Mouse (Mus musculus) heart, adult 2 months (tissue): ENCODE results near the gene Car4. TPM values are rescaled to one million over a fixed set of nuclear protein-coding genes. Genes with fewer than 3 reads are reported as not detected.

Experiments
- DNase-seq, 2 experiments: peaks; one replicate each; pipeline ENCODE4 v3.0.0; 2021
- H3K27ac ChIP-seq: fragments of 200-600 bp; 2 replicates; pipeline ENCODE4 v1.8.1; 2022
- H3K27me3 ChIP-seq: fragments of 200-500 bp; 2 replicates; pipeline ENCODE4 v1.6.1; 2012; ENCODE audit warnings: mild to moderate bottlenecking, low read length, inconsistent platforms, mixed read lengths; ENCODE audit not compliant: control insufficient read depth, insufficient read depth
- H3K36me3 ChIP-seq: fragments of 200-500 bp; 2 replicates; pipeline ENCODE4 v1.6.1; 2012; ENCODE audit warnings: low read length, inconsistent platforms; ENCODE audit not compliant: control insufficient read depth, insufficient read depth
- H3K4me1 ChIP-seq: fragments of 200-500 bp; 2 replicates; pipeline ENCODE4 v1.6.1; 2011; ENCODE audit warnings: low read length; ENCODE audit not compliant: control insufficient read depth, insufficient read depth
- H3K4me3 ChIP-seq: fragments of 200-600 bp; 2 replicates; pipeline ENCODE4 v1.8.1; 2022
- H3K79me2 ChIP-seq: fragments of 200-500 bp; replicated peaks from 2 replicates; pipeline ENCODE4 v1.6.1; 2012; ENCODE audit warnings: mild to moderate bottlenecking, inconsistent platforms, low read length, moderate library complexity, mixed read lengths; ENCODE audit not compliant: control insufficient read depth, insufficient read depth
- H3K9ac ChIP-seq: fragments of 200-500 bp; 2 replicates; pipeline ENCODE4 v1.6.1; 2012; ENCODE audit warnings: low read depth, mild to moderate bottlenecking, control low read depth, inconsistent platforms, low read length, mixed read lengths
- CTCF ChIP-seq: fragments of 200-600 bp; IDR thresholded peaks from 2 replicates; pipeline ENCODE4 v1.8.1; 2022; ENCODE audit warnings: antibody characterized with exemption, mild to moderate bottlenecking, moderate library complexity
- EP300 ChIP-seq: fragments of 200-500 bp; IDR thresholded peaks from 2 replicates; pipeline ENCODE4 v1.6.1; 2011; ENCODE audit warnings: low read depth, low read length, control low read depth; ENCODE audit not compliant: insufficient read depth
- POLR2A ChIP-seq: fragments of 200-500 bp; IDR thresholded peaks from 2 replicates; pipeline ENCODE4 v1.6.1; 2011; ENCODE audit warnings: mild to moderate bottlenecking, low read depth, low read length, control low read depth; ENCODE audit not compliant: insufficient read depth
- WGBS: fragments of 180-500 bp; shearing (Covaris S2); methylation state at CpG from one replicate; pipeline ENCODE4 v1.1.7; 2018; 5-methylcytosine and 5-hydroxymethylcytosine counted together
- intact Hi-C: fragments of 180-260 bp; cut with DNase I; formaldehyde crosslinking; loops from one replicate; pipeline ENCODE4 v1.15.1; 2025
- polyA plus RNA-seq: library from polyadenylated mRNA; depleted of rRNA; stranded (reverse); fragments of >200 nt; gene quantifications from 2 replicates; pipeline ENCODE4 v1.2.3, GENCODE M21; 2012
- total RNA-seq, 2 experiments: library from RNA; stranded (reverse); gene quantifications; 2 replicates each; pipeline ENCODE4 v1.2.3; 2021

Car4 gene
- total and polyA plus RNA-seq, 3 experiments, result 23.0 to 40.9 (median 29.3) TPM

- 44% methylated on average over 3 of the region's 3 CpGs for WGBS
- DNase-seq, result no peak
- H3K27ac ChIP-seq, result no peak overlapping the region
- no peaks in the 10 kb centered on the region for H3K79me2 ChIP-seq
- no peaks in the 10 kb centered on the region for H3K36me3 ChIP-seq
- intact Hi-C loops, result no loop called here
- H3K4me3 ChIP-seq, result no peak overlapping the region
- TF ChIP-seq CTCF (no peak), POLR2A (no peak), EP300 (no peak)
- H3K27me3 ChIP-seq, result peaks cover 3% of the 10 kb centered on the region; the same call in 1 of the 2 replicates
- no peak overlapping the region for H3K9ac ChIP-seq
- H3K4me1 ChIP-seq, result no peaks in the 10 kb centered on the region
These were observed 9.5 kb upstream of the Car4 start for GRCm38 (mm10) chr11:84948114-84948513.

- WGBS, result 33% methylated on average over 3 of the region's 3 CpGs
- intact Hi-C loops, result no loop called here
- no peaks in the 10 kb centered on the region for H3K36me3 ChIP-seq
These were observed 9.1 kb upstream of the Car4 start for GRCm38 (mm10) chr11:84948526-84948925.

DNA sequence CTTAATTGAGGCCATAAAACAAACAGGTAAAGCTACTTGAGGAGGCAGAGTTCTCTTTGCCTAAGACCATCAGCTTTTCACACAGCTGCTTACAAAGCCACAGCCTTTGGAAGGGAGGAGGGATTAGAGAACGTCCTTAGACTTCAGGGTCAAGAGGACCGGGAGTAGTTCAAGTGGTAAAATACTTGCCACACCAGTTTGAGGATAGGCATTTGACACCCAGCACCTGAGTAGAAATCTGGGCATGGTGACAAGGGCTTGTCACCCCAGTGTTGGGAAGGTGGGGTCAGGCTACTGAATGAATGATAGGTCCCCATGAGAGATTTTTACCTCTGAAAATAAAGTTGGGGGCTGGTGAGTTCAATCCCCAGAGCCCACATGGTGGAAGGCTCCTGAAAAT is 5.0 kb upstream of the Car4 start:
- H3K27ac ChIP-seq, result no peak overlapping the region
- no peaks in the 10 kb centered on the region for H3K27me3 ChIP-seq
- H3K9ac ChIP-seq, result no peak overlapping the region
- DNase-seq, result no peak
- no peaks in the 10 kb centered on the region for H3K4me1 ChIP-seq
- H3K36me3 ChIP-seq, result no peaks in the 10 kb centered on the region
- no peak overlapping the region for H3K4me3 ChIP-seq
- TF ChIP-seq EP300, result no peak
- no peak for TF ChIP-seq CTCF
- no peak for TF ChIP-seq POLR2A
- 51% methylated on average over 2 of the region's 2 CpGs for WGBS
- intact Hi-C loops, result no loop called here
- H3K79me2 ChIP-seq, result no peaks in the 10 kb centered on the region

More at GRCm38 (mm10) chr11:84948526-84948925, 9.1 kb upstream of the Car4 start:
- no peak for DNase-seq
- Histone ChIP-seq H3K9ac (no peak overlapping the region), H3K4me1 (no peaks in the 10 kb centered on the region), H3K79me2 (no peaks in the 10 kb centered on the region), H3K27ac (no peak overlapping the region), H3K27me3 (peaks cover 3% of the 10 kb centered on the region; the same call in 1 of the 2 replicates), H3K4me3 (no peak overlapping the region)
- TF ChIP-seq POLR2A (no peak), EP300 (no peak), CTCF (no peak)

GRCm38 (mm10) chr11:84956400-84956799 is 1.2 kb upstream of the Car4 start:
- no peaks in the 10 kb centered on the region for H3K36me3 ChIP-seq
- H3K27me3 ChIP-seq, result no peaks in the 10 kb centered on the region
- no peak overlapping the region for H3K27ac ChIP-seq
- 33% methylated on average over 5 of the region's 5 CpGs for WGBS
- no peak for DNase-seq
- H3K79me2 ChIP-seq, result no peaks in the 10 kb centered on the region
- intact Hi-C loops, result no loop called here
- no peak overlapping the region for H3K4me3 ChIP-seq
- no peak overlapping the region for H3K9ac ChIP-seq
- peaks cover 6% of the 10 kb centered on the region for H3K4me1 ChIP-seq
- TF ChIP-seq EP300 (no peak), CTCF (no peak), POLR2A (no peak)

DNA sequence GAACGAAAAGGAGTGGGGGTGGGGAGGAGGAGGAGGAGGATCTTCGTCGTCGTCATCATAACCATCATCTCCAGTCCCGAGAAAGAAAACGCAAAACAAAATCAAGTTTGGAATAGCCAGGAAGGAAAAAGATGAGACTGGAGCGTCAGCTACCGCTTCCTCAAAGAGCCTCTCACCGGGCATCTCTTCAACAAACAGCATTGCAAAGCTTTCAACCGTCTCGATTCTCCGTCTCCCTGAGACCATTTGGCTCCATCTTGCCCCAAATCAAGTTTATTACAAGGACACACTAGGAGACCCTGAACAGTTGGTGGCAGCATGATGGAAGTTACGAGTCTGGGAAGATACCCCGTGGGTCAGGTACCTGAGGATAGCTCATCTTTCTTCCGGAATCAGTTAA is 415 bp upstream of the Car4 start:
- intact Hi-C loops, result no loop called here
- Histone ChIP-seq H3K9ac (no peak overlapping the region), H3K27me3 (no peaks in the 10 kb centered on the region), H3K4me3 (peak overlapping the region; percentile 51), H3K27ac (no peak overlapping the region), H3K79me2 (no peaks in the 10 kb centered on the region), H3K36me3 (no peaks in the 10 kb centered on the region), H3K4me1 (peaks cover 6% of the 10 kb centered on the region)
- 6% methylated on average over 15 of the region's 15 CpGs for WGBS
- TF ChIP-seq EP300, result no peak
- no peak for TF ChIP-seq POLR2A
- no peak for TF ChIP-seq CTCF
- DNase-seq, result no peak

GRCm38 (mm10) chr11:84958271-84958630 is 665 bp downstream of the Car4 start:
- peak overlapping the region; percentile 68 for H3K9ac ChIP-seq
- H3K27ac ChIP-seq, result peak overlapping the region; percentile 75
- 5% methylated on average over 11 of the region's 11 CpGs for WGBS
- no peaks in the 10 kb centered on the region for H3K79me2 ChIP-seq
- H3K27me3 ChIP-seq, result no peaks in the 10 kb centered on the region
- no peaks in the 10 kb centered on the region for H3K36me3 ChIP-seq
- DNase-seq, result peak in 1 of 2 experiments; percentile 33
- H3K4me3 ChIP-seq, result peak overlapping the region; percentile 51
- H3K4me1 ChIP-seq, result peaks cover 6% of the 10 kb centered on the region
- TF ChIP-seq POLR2A (no peak), EP300 (no peak), CTCF (no peak)
- intact Hi-C loops, result no loop called here

DNA sequence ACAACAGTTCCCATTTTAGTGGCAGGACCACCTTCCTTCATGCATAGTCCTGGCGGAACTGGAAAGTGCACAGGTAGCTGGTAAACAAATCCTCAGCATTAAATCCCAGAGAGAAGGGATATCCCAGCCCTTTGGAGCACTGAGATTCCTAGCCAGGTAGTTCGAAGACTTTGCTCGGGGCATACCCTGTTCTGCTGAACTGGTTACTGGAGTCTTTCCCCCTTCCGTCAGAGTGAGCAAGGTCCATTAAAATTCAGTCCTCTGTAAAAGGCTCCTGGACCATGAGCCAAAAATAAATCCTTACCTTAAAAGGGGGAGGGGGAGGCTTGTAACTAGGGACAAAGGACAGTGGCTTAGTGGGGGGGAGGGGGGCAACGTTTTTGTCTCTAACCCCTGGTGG is 1.6 kb downstream of the Car4 start:
- DNase-seq, result no peak
- Histone ChIP-seq H3K27me3 (no peaks in the 10 kb centered on the region), H3K9ac (peak overlapping the region; percentile 43), H3K4me3 (peak overlapping the region; percentile 21), H3K27ac (peak overlapping the region; percentile 75), H3K36me3 (no peaks in the 10 kb centered on the region), H3K79me2 (no peaks in the 10 kb centered on the region), H3K4me1 (peaks cover 6% of the 10 kb centered on the region)
- intact Hi-C loops, result no loop called here
- WGBS, result 27% methylated on average over 5 of the region's 5 CpGs
- TF ChIP-seq EP300 (no peak), CTCF (no peak), POLR2A (no peak)
